Mouse (Mus musculus) naive thymus-derived CD4-positive, alpha-beta T cell, adult 2 months (primary cell): ENCODE measurements around the gene Sgpp1.
A peak's percentile ranks its signal among the peaks of the same experiment; 100 is the strongest.
"Not testable (repeated sequence)": the region's sequence is repeated elsewhere in the genome, so short reads cannot be mapped to it uniquely, and the experiment has no call there.

Experiments used
- DNase-seq: peaks from one replicate; pipeline ENCODE4 v3.0.0-alpha.2; 2011; ENCODE audit warnings: low read depth

Gene Sgpp1

GRCm38 (mm10) chr12:75687314-75687713 lies 48.2 kb downstream of the Sgpp1 start:
- DNase-seq, result no peak

DNA sequence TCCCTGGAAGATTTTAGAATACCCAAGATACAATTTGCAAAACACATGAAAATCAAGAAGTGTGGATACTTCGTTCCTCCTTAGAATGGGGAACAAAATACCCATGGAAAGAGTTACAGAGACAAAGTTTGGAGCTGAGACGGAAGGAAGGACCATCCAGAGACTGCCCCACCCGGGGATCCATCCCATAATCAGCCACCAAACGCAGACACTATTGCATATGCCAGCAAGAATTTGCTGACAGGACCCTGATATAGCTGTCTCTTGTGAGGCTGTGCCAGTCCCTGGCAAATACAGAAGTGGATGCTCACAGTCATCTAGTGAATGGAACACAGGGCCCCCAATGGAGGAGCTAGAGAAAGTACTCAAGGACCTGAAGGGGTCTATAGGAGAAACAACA lies 51.5 kb downstream of the Sgpp1 start:
- DNase-seq, result not testable (repeated sequence)

GRCm38 (mm10) chr12:75683598-75683997 lies 51.9 kb downstream of the Sgpp1 start:
- no peak for DNase-seq

DNA sequence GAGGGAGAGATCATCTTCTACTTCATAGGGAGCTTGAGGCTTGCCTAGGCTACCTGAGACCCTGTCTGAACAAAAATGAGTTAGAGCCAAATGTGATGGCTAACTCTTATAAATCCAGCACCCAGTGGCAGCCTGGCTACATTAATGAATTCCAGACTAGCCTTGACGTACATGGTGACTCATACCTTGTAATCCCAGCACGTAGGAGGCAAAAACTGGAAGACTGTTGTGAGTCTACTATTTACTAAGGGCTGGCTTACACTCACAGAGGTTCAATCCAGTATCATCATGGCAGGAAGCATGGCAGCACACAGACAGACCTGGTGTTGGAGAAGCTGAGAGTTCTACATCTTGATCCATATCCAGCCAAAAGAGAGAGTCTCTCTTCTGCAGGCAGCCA lies 52.7 kb downstream of the Sgpp1 start:
- DNase-seq, result no peak

DNA sequence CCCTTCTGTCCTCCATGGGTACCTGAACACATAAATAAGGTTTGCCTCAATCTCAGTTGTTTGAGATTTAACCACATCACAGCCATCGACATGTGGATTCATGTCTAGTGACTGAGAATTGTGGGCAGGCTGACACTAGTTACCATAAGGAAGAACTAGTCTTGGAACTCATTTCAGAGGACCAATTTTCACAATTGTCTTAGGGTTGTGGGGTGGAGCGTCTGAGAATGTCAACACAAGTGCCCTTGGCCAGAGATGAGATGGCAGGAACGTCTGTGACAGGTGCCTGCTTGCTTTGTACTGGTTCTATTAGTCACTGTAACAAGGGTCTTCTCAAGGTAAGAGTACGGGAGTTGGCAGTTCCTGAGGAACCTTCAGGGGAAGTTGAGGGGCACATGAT lies 54.4 kb downstream of the Sgpp1 start:
- no peak for DNase-seq

DNA sequence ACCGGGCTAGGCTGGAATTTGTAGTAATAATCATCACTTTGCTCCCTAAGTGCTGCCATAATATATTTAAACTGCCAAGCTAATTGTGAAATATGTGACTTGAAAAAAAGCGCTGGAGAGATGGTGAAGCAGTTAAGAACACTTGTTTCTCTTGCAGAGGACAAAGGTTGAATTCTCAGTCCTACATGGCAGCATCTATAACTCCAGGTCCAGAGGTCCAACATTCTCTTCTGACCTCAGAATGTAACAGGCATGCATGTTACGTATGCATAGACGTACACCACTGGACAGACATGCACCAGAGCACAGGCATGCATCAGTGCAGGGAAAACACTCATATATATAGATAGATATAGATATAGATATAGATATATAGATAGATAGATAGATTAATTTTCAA lies 57.1 kb downstream of the Sgpp1 start:
- DNase-seq, result no peak

DNA sequence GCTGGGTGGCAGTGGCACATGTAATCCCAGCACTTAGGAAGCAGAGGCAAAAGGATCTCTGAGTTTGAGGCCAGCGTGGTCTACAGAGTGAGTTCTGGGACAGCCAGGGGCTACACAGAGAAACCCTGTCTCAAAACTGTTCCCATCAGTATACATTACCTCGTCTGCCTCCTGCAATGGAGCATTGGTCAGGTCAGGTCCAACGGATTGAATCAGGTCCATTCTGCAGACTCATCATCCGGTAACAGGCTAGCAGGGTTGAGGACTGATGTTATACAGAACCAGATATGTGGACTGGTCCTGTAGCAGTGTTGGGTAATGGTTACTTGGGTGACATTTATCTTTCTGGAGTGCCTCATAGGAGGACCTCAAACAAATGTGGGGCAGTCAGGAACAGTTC lies 62.9 kb downstream of the Sgpp1 start:
- no peak for DNase-seq

DNA sequence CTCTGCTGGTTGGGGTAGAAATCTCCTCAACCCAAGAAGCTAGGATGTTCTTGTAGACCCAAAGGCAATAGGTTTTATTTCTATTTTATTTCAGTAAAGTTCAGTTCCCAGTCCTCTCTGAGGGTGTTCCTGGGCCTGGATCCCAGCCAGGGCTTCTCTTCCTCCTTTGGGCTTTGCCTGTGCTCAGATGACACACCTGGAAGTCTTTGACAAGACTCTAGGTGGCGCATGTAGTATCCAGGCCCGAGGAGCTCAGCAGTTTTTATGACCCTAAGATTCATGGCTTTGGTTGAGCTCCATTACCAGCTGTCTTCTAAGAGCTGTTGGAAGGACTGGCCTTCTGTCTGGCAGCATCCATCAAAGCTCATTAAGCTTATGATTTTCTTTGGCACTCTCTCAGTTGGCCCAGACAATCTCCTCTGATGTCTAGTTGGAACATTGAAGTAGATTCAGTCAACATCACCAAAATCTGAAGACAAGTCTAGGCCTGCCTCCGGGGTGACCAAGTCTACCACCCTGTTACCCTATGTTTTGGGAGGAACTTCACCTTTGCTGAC lies 63.7 kb downstream of the Sgpp1 start:
- DNase-seq, result peak; percentile 33

DNA sequence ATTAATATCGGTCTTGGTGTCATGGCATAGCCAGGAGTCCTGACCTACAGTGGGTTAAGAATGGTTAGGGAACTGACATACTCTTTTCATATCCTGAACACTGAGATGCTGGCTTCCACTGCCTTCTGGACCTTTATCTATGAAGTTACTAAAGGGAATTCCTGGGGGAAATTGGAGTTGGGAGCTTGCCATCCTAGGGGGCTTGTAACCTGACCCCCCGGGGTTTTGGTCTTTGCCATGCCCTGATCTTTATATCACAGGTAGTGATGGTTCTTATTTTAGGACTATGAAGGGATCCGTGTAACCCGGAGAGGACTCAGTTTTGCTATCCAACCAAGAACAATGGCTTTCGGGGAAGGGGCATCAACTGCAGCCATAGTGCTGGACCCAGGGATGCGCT lies 64.9 kb downstream of the Sgpp1 start:
- no peak for DNase-seq

GRCm38 (mm10) chr12:75669258-75670106 lies 66.0 kb downstream of the Sgpp1 start, which contains the start of gene Wdr89:
Wdr89 (minus strand) TSS chr12:75669537.
- peak; percentile 100 for DNase-seq

DNA sequence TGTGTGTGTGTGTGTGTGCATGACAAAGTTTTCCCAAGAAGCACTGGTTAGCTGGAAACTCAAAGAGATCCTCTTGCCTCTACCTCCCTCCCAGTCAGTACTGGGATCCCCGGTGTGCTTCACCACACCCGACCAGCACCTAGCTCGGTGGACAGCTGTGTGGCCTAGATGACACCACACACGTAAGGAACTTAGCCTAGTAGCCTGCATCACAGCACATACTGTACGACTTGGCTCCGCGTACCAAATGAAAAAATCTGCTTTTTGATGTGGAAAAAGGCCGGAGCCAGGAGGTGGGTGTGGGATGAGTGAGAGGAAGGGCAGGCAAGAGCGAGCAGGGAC lies 66.6 kb downstream of the Sgpp1 start:
- DNase-seq, result no peak

DNA sequence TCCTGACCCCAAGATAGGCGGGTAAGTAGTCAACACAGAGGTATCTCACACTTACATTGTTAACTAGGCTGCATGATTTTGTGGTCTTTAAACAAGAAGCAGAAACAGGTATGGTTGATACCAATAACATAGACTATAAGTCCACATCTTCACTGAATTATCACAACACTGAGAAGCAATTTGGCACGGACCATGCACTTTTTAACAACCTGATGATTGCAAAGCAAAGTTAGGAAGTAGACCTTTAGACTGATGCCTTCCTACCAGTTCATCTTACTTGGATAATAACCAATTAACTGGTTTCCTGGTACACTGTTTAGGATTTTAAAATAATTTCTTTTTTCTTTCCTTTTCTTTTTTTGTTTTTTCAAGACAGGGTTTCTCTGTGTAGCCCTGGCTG lies 67.3 kb downstream of the Sgpp1 start:
- DNase-seq, result no peak

DNA sequence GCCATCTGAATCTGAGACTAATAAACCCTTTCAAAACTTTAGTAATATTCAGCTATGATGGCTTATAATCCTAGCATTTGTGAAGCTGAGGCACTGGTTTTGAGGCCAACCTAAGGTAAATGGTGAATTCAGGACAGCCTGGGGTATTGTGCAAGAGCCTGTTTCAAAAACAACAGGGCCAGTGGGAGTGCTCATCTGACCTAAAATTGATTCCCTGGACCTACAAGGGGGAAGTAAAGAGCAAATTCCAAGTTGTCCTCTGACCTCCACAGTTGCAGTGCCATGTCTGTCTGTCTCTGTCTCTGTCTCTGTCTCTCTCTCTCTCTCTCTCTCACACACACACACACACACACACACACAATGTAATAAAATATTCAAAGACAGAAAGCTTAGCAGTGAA lies 68.6 kb downstream of the Sgpp1 start:
- no peak for DNase-seq

DNA sequence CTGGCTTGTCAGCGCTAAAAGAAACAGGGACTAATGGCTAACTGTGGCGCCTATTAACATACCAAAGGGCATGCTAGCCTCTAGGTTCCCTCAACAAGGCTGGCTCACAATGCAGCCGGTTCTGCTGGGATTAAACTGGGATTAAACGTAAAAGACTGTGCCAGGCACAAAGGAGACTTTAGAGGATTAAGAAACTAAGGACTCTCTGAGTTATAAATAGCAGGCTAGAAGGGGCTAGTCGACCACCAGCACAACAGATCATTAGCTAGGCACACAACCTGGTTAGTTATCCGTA lies 71.1 kb downstream of the Sgpp1 start:
- no peak for DNase-seq
